Mouse (Mus musculus) common myeloid progenitor, adult 5-6 weeks (primary cell): ENCODE measurements around the gene Abhd17a. TPM values are rescaled to one million over a fixed set of nuclear protein-coding genes. Genes with fewer than 3 reads are reported as not detected.

ENCODE experiments used
- ATAC-seq: replicated peaks from 2 replicates; pipeline ENCODE4 v1.8.0; 2016; ENCODE audit warnings: low read depth, mild to moderate bottlenecking, moderate TSS enrichment, inconsistent platforms; ENCODE audit not compliant: poor library complexity, severe bottlenecking
- total RNA-seq: library from RNA; stranded (forward); fragments of 200-1000, 187-1606 nt; gene quantifications from 2 replicates; pipeline ENCODE4 v1.2.3, GENCODE M21; 2017

The Abhd17a gene
- 15.3 and 29.6 TPM in 2 replicates for total RNA-seq

DNA sequence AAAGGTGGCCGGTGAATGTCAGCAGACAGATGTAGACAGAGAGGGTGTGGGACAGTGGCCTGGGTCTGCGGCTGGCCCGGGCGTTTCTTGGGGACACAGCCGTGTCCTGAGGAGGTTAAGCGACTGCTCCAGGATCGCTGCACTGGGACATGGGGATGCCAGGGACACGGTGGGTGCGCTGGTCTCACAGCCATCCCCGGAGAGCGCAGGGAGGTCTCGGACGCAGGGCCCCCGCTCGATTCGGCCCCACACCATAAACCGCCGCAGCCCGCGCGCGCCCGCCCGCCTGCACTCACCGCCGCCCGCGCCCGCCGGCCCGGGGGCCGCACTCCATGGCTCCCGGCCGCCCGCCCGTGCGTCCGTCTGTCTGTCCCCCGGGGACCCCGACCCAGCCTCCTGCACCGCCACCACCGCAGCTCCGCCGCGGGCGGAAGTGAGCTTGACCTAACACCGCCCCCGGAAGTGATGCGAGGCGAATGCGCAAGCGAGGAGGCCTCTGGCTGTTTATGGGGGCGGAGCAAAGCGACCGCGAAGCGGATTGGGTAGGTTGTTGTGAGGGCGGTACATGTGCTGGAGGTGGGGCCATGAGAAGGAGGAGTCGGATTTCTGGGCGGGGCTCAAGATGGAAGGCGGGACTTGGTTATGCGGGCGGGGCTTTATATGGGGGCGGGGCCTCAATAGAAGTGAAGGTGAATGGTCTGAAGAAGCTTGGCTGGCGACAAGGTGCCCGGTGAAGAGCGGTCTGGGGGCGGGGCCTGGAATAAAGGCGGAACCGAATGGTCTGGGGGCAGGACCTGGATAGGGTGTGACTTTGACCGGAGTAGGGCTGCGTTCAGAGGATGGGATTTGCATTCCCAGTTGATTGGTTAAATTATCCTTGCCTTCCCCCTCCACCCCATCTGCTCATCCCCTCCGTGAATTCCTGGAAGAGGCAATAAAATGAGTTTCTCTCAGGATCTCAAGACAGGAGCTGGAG, at the start of gene Abhd17a:
Gene Abhd17a, minus strand, starts transcription at position 463 of the 976 bp plus-strand sequence.
- ATAC-seq, result peak; percentile 95

DNA sequence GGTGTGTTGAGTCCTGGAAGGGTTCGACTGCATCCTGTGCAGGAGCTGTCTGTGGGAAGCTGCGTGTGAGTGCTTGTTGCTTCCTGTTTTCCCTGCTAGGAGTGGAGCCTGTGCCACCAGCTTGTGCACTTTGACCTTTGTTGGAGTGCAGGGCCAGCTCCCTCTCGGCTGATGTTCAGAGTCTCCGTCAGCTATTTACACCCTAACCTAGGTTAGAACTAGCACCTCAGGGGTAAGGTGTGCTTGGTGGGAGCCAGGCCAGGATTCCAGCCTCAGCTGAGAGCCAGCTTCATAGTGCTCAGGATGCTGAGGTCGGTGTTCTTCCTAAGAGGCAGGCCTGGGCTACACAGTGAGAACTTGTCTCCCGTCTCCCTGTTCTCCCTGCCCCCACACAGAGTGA, 45.2 kb upstream of the Abhd17a start:
- ATAC-seq, result no peak

DNA sequence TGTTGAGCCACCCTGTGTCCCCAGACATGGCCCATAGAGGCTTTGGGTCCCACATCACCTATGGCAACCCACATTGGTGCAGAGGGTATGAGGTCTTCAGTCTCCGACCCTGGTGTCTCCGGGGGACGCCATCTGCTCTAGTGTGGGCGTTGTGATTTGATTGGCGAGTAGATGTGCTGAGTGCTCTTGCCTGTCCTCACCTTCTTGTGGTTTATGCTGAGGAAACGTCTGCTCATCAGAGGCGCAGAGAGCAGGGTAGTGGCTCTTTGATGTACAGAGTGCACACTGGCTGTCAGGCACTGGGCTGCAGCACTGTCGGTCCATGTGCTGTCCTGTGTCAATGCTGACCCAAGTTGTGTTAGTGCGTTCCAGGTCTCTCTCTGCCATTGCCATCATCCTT, 38.8 kb upstream of the Abhd17a start:
- ATAC-seq, result no peak

DNA sequence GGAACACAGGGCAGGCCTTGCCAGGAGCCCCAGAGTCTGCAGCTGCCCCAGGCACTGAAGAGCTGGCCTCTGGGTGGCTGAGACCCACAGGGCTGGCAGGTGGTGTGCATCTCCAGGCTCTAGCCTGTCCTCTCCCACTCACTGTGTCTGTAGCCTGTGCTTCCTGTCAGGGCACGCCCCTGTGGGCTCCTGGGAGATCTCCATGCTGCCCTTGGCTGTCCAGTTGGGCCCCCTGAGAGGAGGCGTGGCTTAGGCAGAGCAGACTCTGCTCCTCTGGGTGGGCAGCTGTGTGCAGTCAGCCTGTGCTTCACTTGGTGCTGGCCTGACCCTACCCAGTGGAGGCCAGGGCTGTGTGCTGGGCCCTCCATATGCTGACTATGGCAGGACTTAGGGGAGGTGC, 37.5 kb upstream of the Abhd17a start:
- ATAC-seq, result no peak

DNA sequence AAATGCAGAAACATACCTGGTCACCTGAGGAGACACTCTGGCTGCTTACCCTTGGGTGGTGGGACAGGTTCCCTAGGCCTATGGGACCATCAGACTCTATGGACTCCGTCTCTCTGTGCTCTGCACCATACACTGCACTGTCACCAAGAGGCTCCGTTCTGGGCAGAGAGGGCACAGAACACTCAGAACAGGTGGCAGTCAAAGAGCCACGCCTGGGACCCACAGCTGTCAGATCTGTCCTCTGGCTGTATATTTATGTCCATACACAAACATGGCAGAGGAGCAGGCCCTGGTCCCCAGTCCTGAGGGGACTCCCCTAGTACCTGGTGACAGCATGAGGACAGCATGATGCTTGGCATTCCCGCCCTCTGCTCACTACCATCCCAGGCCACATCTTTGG, 35.6 kb upstream of the Abhd17a start:
- ATAC-seq, result no peak

DNA sequence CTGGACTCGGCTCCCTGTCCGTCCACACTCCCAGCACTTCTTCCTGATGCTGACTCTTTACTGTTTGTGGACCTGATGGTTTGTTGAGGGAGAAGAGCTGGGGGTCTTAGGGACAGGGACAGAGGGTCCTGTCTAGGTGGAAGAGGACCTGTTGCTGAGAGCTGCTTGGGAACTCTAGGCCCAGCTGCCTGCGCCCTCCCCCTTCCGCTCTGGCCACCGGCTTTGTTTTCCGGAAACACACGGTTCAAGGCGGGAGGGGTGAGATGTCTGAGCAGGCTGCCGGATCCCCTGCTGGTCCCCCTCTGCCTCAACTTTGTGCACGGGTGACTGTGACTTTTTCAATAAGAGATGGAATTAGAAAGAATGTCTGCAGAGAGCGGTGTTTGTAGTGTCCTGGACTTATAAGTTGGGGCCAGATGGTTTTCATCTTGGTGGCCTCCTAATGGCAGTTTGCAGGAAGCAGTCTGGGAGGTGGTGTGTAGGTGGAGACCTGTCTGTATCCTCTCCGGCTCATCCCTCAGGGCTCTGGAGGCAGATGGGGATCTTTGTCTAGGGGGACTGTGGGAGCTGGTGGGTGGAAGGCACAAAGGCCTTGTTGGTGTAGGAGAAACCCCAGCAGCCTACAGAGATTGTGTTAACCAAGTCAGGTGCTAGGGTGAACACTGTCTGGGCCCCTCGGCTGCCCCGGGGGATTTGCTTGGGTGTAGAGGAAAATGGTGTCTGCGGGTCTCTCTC, 33.5 kb upstream of the Abhd17a start:
- peak; percentile 30 for ATAC-seq

DNA sequence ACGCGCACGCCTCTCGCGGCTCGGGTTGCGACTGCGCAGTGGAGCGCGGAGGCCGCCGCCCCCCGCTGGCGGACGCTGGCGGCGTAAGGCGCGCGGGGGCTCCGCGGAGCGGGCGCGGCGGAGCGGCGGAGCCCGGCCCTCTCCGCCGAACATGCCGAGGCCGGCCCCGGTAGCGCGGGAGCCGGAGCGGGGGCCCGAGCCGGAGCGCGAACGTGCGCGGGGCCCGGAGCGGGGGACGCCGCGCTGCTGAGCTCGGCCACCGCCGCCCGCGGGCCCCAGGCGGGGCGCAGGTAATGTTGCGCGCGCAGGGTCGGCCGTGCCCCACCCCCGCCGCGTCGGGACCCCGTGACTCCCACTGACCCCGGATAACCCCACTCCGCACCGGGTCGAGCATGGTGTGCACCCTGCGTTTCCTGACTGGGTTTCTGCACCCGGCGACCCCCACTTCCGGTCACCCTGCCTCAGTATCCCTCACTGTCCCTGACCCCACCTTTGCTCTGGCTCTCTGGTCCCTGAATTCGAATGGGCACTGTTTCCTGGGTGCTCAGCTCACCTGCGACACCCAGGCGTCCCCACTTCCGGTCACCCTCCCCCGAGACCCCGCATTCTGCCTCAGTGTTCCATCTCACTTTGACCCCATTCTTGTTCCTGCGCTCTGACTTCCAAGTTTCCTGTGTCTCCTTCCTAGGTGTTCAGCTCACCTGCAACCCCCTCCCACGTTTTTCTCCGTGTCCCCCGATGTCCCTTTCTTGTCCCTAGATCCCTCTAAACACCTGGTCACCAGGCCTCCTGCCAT, 32.7 kb upstream of the Abhd17a start, which contains the start of gene Csnk1g2:
Gene Csnk1g2, plus strand, starts transcription at position 178 of the 796 bp plus-strand sequence.
- ATAC-seq, result no peak

DNA sequence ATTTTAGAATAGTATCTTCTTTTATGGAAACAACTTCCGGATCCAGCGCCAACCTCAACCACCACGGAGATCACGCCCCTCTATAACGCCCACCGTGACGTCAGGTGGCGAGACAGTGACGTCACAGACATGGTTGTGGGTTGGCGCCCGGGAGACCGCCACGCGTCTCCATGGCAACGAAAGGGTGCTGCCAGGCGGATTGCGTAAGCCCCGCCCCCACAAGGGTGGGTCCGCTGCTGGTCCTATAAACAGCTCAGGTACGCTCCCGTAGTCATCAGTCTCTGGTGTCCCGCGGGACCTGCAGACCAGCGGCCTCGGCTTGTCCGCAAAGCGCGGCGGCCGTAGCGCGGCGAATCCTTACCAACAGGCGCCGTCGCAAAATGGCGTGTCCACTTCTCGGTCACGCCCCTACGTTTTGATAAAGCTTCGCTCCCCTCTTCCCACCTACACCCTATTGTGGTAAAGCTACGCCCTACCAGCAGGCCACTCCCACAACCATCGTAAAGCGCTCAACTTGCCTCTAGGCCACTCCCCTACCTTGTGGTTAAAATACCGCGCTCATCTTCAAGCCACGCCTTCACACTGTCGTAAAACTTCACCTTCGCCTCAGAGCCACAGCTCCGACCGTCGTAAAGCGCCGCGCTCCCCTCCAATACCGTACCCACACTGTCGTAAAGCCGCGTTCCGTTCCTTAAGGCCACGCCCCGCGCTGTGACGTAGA, 32.0 kb upstream of the Abhd17a start:
- peak; percentile 84 for ATAC-seq

DNA sequence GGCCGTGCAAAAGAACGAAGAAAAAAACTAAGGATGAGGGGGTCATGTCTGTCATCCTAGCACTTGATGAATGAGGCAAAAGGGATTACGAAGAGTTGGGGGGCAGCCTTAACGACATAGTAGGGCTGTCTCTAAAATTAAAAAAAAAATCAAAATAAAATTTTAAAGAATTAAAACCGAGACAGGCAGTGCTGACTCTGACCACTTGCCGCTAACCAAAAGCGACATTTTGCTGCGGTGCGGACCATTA, 31.5 kb upstream of the Abhd17a start:
- ATAC-seq, result no peak

DNA sequence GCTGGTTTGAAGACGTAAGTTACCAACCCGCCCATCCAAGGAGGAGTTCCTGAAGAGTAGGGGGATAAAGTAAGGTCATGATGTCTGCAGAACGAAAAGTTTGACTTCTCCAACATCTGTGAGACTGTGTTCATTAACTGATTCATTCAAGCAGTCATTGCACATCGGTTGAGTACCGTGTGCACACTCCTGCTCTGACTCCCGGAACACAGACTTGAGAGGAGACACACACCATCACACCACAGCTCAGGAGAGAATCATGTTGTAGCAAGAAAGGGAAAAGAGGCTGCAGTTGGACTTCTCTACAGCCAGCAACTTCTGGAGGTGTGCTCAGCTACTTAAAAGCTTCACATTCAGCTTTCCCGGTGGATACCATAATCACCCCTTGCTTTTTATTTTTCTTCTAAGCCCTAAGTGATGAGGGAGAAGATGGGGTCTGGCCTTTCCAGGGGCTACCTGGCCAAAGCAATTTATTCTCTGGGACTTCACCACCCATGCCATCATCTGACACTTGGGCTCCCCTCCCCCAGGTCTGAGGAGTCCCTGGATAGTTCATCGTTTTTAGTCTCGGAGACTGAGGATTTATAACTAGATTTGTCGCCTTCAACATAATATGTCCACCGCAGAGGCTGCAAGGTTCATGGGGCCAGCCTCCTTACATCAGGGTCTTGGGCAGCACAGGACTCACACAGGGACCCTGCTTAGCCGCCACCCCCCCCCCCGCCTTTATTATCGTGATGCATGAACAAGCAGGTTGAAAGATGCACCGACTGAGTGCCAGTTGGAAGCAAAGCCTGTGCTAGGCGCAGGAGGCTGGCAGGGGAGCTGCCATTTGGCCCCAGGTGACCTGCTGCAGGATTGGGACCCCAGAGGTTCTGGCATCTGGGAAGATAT, 30.9 kb upstream of the Abhd17a start:
- no peak for ATAC-seq

DNA sequence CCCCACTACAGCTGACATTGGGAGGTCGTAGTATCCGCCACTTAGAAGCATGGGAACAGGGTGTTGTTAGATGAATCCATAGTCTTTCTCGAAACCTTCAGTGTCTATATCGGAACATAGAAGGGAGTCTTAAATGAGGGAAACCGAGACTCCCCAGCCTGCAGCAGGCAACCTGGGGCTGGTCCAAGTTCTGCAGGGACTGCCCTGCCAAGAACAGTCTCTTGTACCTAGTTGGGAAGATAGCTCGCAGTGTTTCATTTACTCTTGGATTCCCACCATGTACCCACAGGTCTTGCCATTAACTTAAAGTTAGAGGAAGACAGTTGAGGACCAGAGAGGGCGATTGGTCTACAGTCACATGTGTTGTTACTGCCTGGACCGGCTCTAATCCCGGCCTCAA, 30.2 kb upstream of the Abhd17a start:
- no peak for ATAC-seq

DNA sequence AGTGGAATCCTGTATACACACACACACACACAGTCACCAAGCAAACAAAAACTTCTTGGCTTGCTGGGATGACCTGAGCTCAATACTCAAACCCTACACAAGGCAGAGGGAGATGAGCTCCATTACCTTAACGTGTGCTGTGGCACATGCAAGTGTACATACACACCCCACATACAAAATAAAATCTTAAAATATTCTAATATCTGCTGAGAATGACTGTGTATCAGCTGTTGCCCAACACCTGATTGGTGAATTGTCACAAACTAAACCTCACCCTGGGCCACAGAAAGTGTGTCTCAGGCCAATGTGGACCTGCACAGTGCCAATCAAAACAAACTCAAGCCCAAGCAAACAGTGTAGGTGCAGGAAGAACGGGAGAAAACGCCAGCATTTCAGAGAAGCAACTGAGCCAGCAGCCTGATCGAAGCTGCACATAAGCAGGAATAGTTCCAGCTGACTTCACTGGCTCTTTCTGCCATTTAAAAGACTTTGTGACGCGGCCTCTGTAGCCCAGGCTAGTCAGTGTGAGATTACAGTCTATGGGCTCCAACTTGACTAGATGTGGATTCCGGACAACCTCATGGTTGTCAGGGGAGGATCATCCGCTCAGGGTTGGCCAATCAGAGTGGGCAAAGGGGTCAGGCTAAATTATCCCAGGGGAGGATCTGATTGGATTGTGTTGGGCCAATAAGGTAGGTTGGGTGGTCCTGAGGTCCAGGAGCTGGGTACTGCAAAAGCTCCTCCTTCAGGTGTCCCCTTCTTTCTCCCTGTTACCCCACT, 29.5 kb upstream of the Abhd17a start:
- no peak for ATAC-seq

DNA sequence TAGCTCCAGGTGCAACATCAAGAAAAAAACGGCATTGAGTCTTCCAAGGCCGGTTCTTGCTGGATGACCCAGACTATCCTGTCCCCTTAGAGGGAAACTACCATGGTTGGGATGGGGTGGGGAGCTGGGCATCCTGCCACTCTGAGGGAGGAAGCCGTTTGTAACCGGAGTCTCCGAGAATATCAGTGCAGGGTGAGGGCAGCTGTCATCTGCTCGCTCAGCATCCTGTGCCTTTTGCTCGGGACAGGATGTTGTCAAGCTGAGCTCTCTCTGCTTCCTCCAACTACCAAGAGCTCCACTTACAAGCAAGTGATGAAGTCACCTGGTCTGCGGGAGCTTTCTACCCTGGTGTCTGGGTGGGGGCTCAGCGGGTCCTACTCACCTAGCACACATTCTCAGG, 28.0 kb upstream of the Abhd17a start:
- ATAC-seq, result no peak

DNA sequence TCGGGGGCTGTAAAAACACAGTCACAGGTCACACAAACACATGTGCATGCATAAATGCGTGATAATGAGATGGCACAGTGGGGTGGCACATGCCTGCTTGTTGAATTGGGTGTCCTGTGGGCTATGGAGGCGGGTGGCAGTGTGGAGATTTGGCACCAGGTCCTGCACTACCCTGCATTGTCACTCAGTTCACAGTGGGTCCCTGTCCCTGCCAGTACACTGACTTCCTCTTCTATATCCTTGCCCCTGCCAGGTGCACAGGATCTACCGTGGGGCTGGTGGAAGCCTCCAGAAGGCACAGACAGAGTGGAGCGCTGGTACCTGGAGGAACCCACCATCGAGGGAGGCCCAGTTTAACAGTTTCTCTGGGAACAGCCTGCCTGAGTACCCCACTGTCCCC, 24.2 kb upstream of the Abhd17a start:
- ATAC-seq, result no peak

DNA sequence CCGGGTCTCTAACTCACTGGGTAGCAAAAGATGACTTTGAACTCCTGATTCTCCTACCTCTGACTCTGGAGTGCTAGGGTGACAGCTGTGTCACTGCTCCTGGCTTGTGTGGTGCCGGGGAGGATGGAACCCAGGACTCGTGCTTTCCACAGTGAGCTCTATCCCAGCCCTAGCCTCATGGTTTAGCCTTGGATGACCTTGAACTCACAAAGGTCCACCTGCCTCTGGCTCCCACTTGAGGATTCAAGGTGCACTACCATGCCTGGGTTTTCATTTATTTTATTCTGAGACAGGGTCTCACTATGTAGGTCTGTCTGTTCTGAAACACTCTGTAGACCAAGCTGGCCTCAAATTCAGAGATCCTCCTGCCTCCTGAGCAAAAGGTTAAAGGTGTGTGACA, 23.7 kb upstream of the Abhd17a start:
- ATAC-seq, result no peak

DNA sequence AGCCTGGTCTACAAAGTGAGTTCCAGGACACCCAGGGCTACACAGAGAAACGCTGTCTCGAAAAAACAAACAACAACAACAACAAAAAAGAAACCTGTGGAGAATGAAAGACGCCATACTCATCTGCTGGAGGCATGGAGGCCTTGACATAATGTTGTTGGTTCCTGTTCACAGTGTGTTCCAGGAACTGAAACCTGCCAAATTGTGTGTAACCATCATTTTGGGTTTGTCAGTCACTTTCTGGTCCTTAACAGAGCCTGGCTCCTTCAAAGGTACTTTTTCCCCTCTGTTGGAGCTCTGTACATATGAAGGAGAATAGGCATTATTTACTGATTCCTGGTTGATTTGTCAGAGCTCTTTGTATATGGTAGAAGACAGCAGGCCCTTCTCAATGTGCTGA, 21.8 kb upstream of the Abhd17a start:
- ATAC-seq, result no peak

DNA sequence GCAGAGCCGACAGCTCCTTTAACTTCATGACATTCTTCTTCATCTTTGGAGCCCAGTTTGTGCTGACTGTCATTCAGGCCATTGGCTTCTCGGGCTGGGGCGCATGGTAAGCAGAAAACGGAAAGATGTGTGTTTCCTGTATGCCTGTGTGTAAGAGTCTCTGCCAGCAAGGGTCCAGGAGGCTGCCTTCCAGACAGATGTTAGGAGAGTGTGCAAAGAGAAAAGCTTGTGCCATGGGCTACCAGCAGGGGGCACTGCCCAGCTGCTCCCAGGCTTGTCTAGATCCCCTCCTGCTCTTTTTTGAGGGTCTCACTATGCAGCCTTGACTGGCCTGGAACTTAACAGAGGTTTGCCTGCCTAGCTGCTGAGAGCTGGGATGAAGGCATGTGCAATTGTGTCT, 20.9 kb upstream of the Abhd17a start:
- peak; percentile 64 for ATAC-seq

DNA sequence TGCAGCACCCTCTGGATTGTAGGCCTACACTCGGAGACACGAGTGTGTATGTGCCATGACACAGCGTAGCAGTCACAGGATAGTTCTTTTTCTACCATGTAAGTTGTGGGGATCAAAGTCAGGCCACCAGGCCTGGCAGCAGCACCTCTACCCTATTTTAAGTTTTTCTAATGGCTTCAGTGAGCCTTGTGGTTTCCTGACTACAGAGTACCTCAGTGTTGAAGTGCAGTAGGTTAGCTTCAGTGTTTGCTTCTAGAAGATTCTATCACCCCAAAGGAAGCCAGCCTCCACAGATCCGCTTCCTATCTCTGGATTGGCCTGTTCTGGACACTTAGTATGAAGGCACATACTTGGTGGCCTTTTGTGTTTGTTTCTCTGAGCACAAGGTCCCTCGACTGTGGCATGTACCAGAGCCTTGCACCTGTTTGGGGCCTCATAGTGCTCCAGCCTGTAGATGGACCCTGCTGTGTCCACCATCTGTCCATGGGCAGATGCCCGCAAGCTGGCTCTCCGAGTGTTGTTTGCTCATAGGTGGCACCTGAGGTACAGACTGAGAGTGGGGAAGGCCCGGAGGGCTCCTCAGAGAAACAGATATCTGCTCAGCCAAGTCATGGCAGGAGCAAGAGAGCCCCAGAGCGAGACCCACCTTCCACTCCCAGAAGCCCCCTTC, 20.1 kb upstream of the Abhd17a start:
- 0 out of 2 replicates have a peak, but pooled peaks have one; percentile 1 for ATAC-seq
